Mouse (Mus musculus) lung, embryonic 16.5 days (tissue): ENCODE results near the gene Hoxc11. TPM values are rescaled to one million over a fixed set of nuclear protein-coding genes. Genes with fewer than 3 reads are reported as not detected.

ENCODE experiments used
- ATAC-seq: fragments of 200-750 bp; cut with Nextera tagmentation; 2 replicates; pipeline ENCODE4 v1.8.0; 2017; ENCODE audit warnings: low read depth, mild to moderate bottlenecking, moderate library complexity
- H3K27ac ChIP-seq: fragments of 300-500 bp; sonication (generic); 2 replicates; pipeline ENCODE4 v1.5.1; 2014; ENCODE audit warnings: mild to moderate bottlenecking, control low read depth, low read length
- H3K27me3 ChIP-seq: fragments of 300-500 bp; sonication (generic); 2 replicates; pipeline ENCODE4 v1.6.1; 2014; ENCODE audit warnings: low read depth, low read length, mixed read lengths; ENCODE audit not compliant: control insufficient read depth, insufficient read depth
- H3K36me3 ChIP-seq: fragments of 300-500 bp; sonication (generic); 2 replicates; pipeline ENCODE4 v1.6.1; 2014; ENCODE audit warnings: low read length; ENCODE audit not compliant: control insufficient read depth, insufficient read depth
- H3K4me1 ChIP-seq: fragments of 300-500 bp; sonication (generic); replicated peaks from 2 replicates; pipeline ENCODE4 v1.6.1; 2014; ENCODE audit warnings: low read length, mixed read lengths; ENCODE audit not compliant: control insufficient read depth, insufficient read depth
- H3K4me2 ChIP-seq: fragments of 300-500 bp; sonication (generic); 2 replicates; pipeline ENCODE4 v1.6.1; 2014; ENCODE audit warnings: low read depth, low read length, control low read depth
- H3K4me3 ChIP-seq: fragments of 300-500 bp; sonication (generic); 2 replicates; pipeline ENCODE4 v1.5.1; 2014; ENCODE audit warnings: mild to moderate bottlenecking, low read length, control low read depth
- H3K9ac ChIP-seq: fragments of 300-500 bp; sonication (generic); 2 replicates; pipeline ENCODE4 v1.6.1; 2014; ENCODE audit warnings: low read length, control low read depth
- H3K9me3 ChIP-seq: fragments of 300-500 bp; sonication (generic); 2 replicates; pipeline ENCODE4 v1.6.1; 2016; ENCODE audit warnings: low read length; ENCODE audit not compliant: control insufficient read depth
- WGBS: fragments of 180-500 bp; shearing (Covaris S2); extraction: QIAGEN DNeasy Blood & Tissue Kit; methylation state at CpG from one replicate; pipeline ENCODE4 v1.1.7; 2014; 5-methylcytosine and 5-hydroxymethylcytosine counted together
- polyA plus RNA-seq: library from polyadenylated mRNA; unstranded; fragments of >200 nt; fragmentation: Nextera tagmentation; extraction: Ambion mirVana; gene quantifications from 2 replicates; pipeline ENCODE4 v1.2.1, GENCODE M21; 2015

The Hoxc11 gene
- polyA plus RNA-seq, 1 experiment from 2014 or later, result not detected

DNA sequence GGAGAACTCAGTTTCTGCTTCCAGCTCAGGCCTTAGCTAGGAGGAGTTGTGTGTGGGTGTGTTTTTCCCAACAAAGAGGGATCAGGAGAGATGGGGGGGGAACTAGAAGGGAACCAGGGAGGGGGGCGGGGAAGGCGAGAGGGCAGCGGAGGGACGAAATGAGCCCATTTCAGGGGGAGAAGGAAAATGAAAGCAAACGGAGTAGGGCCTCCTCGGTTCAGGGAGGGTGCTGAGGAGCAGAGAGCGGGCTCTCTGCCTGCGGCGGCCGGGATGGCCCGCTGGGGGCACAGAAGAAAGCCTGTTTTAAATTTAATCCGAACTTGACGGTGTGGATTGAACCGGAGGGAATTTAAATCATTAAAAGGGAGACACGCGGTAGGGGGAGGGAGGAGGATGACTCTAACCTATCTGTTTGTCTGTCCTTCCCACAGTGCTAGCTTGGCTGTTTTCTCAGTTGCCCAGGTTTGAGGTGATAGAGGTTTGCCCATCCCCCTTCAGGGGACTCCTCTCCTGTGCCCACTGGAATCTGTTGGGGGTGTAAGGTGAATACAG, 23.3 kb downstream of the Hoxc11 start:
- H3K9ac ChIP-seq, result no peak overlapping the region
- H3K9me3 ChIP-seq, result no peaks in the 10 kb centered on the region
- peaks cover 97% of the 10 kb centered on the region for H3K27me3 ChIP-seq
- H3K4me3 ChIP-seq, result no peak overlapping the region; the same call in 1 of the 2 replicates
- WGBS, result 4% methylated on average over 15 of the region's 16 CpGs
- no peak overlapping the region for H3K27ac ChIP-seq
- H3K4me2 ChIP-seq, result 0 out of 2 replicates have a peak overlapping the region, but pooled peaks have one; percentile 7
- no peaks in the 10 kb centered on the region; the same call in 1 of the 2 replicates for H3K4me1 ChIP-seq
- ATAC-seq, result no peak
- H3K36me3 ChIP-seq, result no peaks in the 10 kb centered on the region

GRCm38 (mm10) chr15:102978615-102979515, 24.6 kb downstream of the Hoxc11 start:
- H3K27ac ChIP-seq, result no peak overlapping the region
- WGBS, result 3% methylated on average over 13 of the region's 13 CpGs
- no peak overlapping the region for H3K9ac ChIP-seq
- H3K4me3 ChIP-seq, result no peak overlapping the region
- no peak for ATAC-seq
- no peak overlapping the region for H3K4me2 ChIP-seq
- no peaks in the 10 kb centered on the region for H3K36me3 ChIP-seq
- no peaks in the 10 kb centered on the region for H3K9me3 ChIP-seq
- H3K27me3 ChIP-seq, result peaks cover 96% of the 10 kb centered on the region
- H3K4me1 ChIP-seq, result no peaks in the 10 kb centered on the region; the same call in 1 of the 2 replicates

- WGBS, result 0% methylated on average over 1 of the region's 1 CpGs
- H3K9me3 ChIP-seq, result no peaks in the 10 kb centered on the region
- H3K36me3 ChIP-seq, result no peaks in the 10 kb centered on the region
- no peak for ATAC-seq
- H3K27me3 ChIP-seq, result peaks cover 96% of the 10 kb centered on the region
- H3K4me3 ChIP-seq, result no peak overlapping the region
- no peaks in the 10 kb centered on the region; the same call in 1 of the 2 replicates for H3K4me1 ChIP-seq
- H3K9ac ChIP-seq, result no peak overlapping the region
- no peak overlapping the region for H3K27ac ChIP-seq
- H3K4me2 ChIP-seq, result no peak overlapping the region
Measured at GRCm38 (mm10) chr15:102979936-102980335, 25.7 kb downstream of the Hoxc11 start.

- Histone ChIP-seq H3K27ac (no peak overlapping the region), H3K9ac (no peak overlapping the region), H3K27me3 (peaks cover 96% of the 10 kb centered on the region), H3K4me1 (no peaks in the 10 kb centered on the region; the same call in 1 of the 2 replicates), H3K4me2 (no peak overlapping the region), H3K4me3 (no peak overlapping the region), H3K9me3 (no peaks in the 10 kb centered on the region), H3K36me3 (no peaks in the 10 kb centered on the region)
- 3% methylated on average over 11 of the region's 11 CpGs for WGBS
- no peak for ATAC-seq
Measured at GRCm38 (mm10) chr15:102980352-102980751, 26.1 kb downstream of the Hoxc11 start.

GRCm38 (mm10) chr15:102980912-102981311, 26.7 kb downstream of the Hoxc11 start:
- no peak for ATAC-seq
- Histone ChIP-seq H3K4me3 (no peak overlapping the region), H3K9me3 (no peaks in the 10 kb centered on the region), H3K27me3 (peaks cover 96% of the 10 kb centered on the region), H3K4me1 (no peaks in the 10 kb centered on the region; the same call in 1 of the 2 replicates), H3K36me3 (no peaks in the 10 kb centered on the region), H3K27ac (no peak overlapping the region), H3K4me2 (no peak overlapping the region), H3K9ac (no peak overlapping the region)
- WGBS, result 1% methylated on average over 14 of the region's 14 CpGs

DNA sequence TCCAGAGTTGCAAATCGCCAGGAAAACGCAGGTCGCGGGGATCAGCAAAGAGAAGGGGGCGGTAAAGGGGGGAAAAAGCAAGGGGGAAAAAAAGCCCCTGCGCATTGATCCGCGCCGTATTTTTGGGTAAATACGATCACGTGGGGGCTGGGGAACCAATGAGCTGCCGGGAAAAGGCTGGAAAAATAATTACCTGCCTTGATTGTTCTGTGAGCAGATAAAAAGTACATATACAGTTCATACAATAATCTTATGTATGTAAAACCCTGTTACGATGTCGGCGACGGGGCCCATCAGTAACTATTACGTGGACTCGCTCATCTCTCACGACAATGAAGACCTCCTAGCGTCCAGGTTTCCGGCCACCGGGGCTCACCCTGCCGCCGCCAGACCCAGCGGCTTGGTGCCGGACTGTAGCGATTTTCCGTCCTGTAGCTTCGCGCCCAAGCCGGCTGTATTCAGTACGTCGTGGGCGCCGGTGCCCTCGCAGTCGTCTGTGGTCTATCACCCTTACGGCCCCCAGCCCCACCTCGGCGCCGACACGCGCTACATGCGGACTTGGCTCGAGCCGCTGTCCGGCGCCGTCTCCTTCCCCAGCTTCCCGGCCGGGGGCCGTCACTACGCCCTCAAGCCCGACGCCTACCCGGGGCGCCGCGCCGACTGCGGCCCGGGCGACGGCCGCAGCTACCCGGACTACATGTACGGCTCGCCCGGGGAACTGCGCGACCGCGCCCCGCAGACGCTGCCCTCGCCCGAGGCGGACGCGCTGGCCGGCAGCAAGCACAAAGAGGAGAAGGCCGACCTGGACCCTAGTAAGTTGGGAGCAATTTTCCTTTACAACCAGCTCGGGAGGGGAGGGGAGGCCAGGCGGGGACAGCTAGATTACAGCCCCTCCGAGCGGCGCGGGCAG, 27.4 kb downstream of the Hoxc11 start:
- WGBS, result under 1% methylated on average over 81 of the region's 88 CpGs
- no peaks in the 10 kb centered on the region; the same call in 1 of the 2 replicates for H3K4me1 ChIP-seq
- peak overlapping the region; percentile 34 for H3K4me2 ChIP-seq
- H3K4me3 ChIP-seq, result peak overlapping the region; percentile 22
- no peak overlapping the region for H3K9ac ChIP-seq
- no peaks in the 10 kb centered on the region for H3K9me3 ChIP-seq
- ATAC-seq, result no peak
- no peak overlapping the region for H3K27ac ChIP-seq
- no peaks in the 10 kb centered on the region for H3K36me3 ChIP-seq
- H3K27me3 ChIP-seq, result peaks cover 96% of the 10 kb centered on the region

- no peak overlapping the region for H3K9ac ChIP-seq
- H3K36me3 ChIP-seq, result no peaks in the 10 kb centered on the region
- no peaks in the 10 kb centered on the region for H3K9me3 ChIP-seq
- ATAC-seq, result no peak
- H3K4me1 ChIP-seq, result no peaks in the 10 kb centered on the region
- H3K4me3 ChIP-seq, result no peak overlapping the region
- 3% methylated on average over 12 of the region's 12 CpGs for WGBS
- H3K27me3 ChIP-seq, result peaks cover 95% of the 10 kb centered on the region
- no peak overlapping the region for H3K27ac ChIP-seq
- H3K4me2 ChIP-seq, result no peak overlapping the region
Measured at GRCm38 (mm10) chr15:102983716-102984115, 29.5 kb downstream of the Hoxc11 start.

- Histone ChIP-seq H3K4me1 (no peaks in the 10 kb centered on the region), H3K4me2 (no peak overlapping the region), H3K9ac (no peak overlapping the region), H3K36me3 (no peaks in the 10 kb centered on the region), H3K27me3 (peaks cover 95% of the 10 kb centered on the region), H3K27ac (no peak overlapping the region), H3K9me3 (no peaks in the 10 kb centered on the region), H3K4me3 (no peak overlapping the region)
- ATAC-seq, result no peak
- WGBS, result 5% methylated on average over 10 of the region's 10 CpGs
Measured at GRCm38 (mm10) chr15:102984521-102984920, 30.3 kb downstream of the Hoxc11 start.
